In genomic region chr5:115770048-115770447, GRCm38 (mm10) we compare ENCODE assay signal across 16 mouse cellular contexts. TPM values are rescaled to one million over a fixed set of nuclear protein-coding genes. Genes with fewer than 3 reads are reported as not detected.
DNase-seq lines count a peak whose midpoint lies in the region; ATAC-seq and TF ChIP-seq lines count a peak whose summit lies in the region.
"Had no signal": no experiment of that assay in that cellular context is flagged by ENCODE, and none has a peak within 500 bp of the region (broad histone marks: within the 10 kb centered on the region; RNA-seq: fewer than 3 reads in every experiment).

No protein-coding gene starts in this region.

- WGBS in liver, postnatal 0 days (ENCODE audit: insufficient replicate concordance) = 84% methylated on average over 4 of the region's 4 CpGs

- no peak overlapping the region for H3K9ac ChIP-seq in liver, postnatal 0 days (replicated peaks)
- H3K9ac ChIP-seq: embryonic facial prominence, embryonic 12.5 days had no signal

- no peak overlapping the region for H3K27ac ChIP-seq in liver, postnatal 0 days (ENCODE audit: low read depth)
- H3K27ac ChIP-seq: embryonic facial prominence, embryonic 12.5 days had no signal

- H3K27me3 ChIP-seq in liver, postnatal 0 days (ENCODE audit: insufficient read depth, low read length) = no peaks in the 10 kb centered on the region
- H3K27me3 ChIP-seq: embryonic facial prominence, embryonic 12.5 days; megakaryocyte, embryonic 14.5 days had no signal

- H3K9me3 ChIP-seq in liver, postnatal 0 days (ENCODE audit: low read length) = peaks cover 3% of the 10 kb centered on the region; the same call in 1 of the 2 replicates

- H3K4me3 ChIP-seq in liver, postnatal 0 days (ENCODE audit: low read depth, low read length) = no peak overlapping the region
- H3K4me3 ChIP-seq: embryonic facial prominence, embryonic 12.5 days; megakaryocyte, embryonic 14.5 days had no signal

- TF ChIP-seq CTCF in liver, postnatal 0 days (IDR thresholded peaks at IDR 0.05; ENCODE audit: low read depth) = peak; percentile 26; the same call in 1 of the 2 replicates

- no peaks in the 10 kb centered on the region for H3K4me1 ChIP-seq in liver, postnatal 0 days (ENCODE audit: insufficient read depth)
- H3K4me1 ChIP-seq: embryonic facial prominence, embryonic 12.5 days; megakaryocyte, embryonic 14.5 days had no signal

- no peak overlapping the region for H3K4me2 ChIP-seq in liver, postnatal 0 days (ENCODE audit: low read depth, low read length)
- H3K4me2 ChIP-seq: embryonic facial prominence, embryonic 12.5 days had no signal

- no peak for ATAC-seq in liver, postnatal 0 days

- no peak for TF ChIP-seq EP300 in liver, postnatal 0 days (IDR thresholded peaks at IDR 0.05; ENCODE audit: low read depth)

- no peaks in the 10 kb centered on the region for H3K36me3 ChIP-seq in liver, postnatal 0 days (replicated peaks; ENCODE audit: insufficient read depth, low read length)
- H3K36me3 ChIP-seq: embryonic facial prominence, embryonic 12.5 days had no signal

- DNase-seq in cerebellum, postnatal 10 days = peak; percentile 10 to 13
- DNase-seq in cerebellum, adult 18-20 months = no peak
- DNase-seq in liver, postnatal 0 days = peak; percentile 19
- DNase-seq in liver (no peak), ES-CJ7 (ENCODE audit: low read depth, low spot score) (peak; percentile 65)
- peak; percentile 20 for DNase-seq in naive thymus-derived CD4-positive, alpha-beta T cell, adult 2 months (ENCODE audit: low read depth)
- DNase-seq in adrenal gland, postnatal 10 days = no peak
- no peak for DNase-seq in adrenal gland, adult (ENCODE audit: inconsistent age in 2 of 2, low spot score in 1 of 2)
- DNase-seq: adrenal gland, postnatal 25 days; cerebellum, postnatal 36 days; heart, postnatal 14 days; kidney, postnatal 14 days; lung, adult 18-20 months; right cerebral cortex, postnatal 14 days had no signal

RNA-seq across cellular contexts. Expression of gene Bicdl1, which starts 38.6 kb away (rescaled TPM):
- 1.9 and 2.0 TPM in 2 replicates for polyA plus RNA-seq in liver, postnatal 0 days (2015; fragmentation: Nextera tagmentation; extraction: Ambion mirVana)
- 10 to 100 TPM in 1 of 2 experiments, 1 to 10 TPM in 1; 7.9 to 10.6 TPM for total RNA-seq in adrenal gland, postnatal 10 days (2021)

Comparison
In these comparisons a context has a peak if more than half of its experiments do, and no peak if none do; other contexts are left out.
1. DNase-seq: peak in cerebellum, postnatal 10 days (2 of 2), liver, postnatal 0 days (single experiment), ES-CJ7 (single experiment) and naive thymus-derived CD4-positive, alpha-beta T cell, adult 2 months (single experiment); none in cerebellum, adult 18-20 months (0 of 2), liver (single experiment), adrenal gland, postnatal 10 days (single experiment) and adrenal gland, adult (0 of 2).